Mouse (Mus musculus): ENCODE measurements around the gene Cemip. TPM values are rescaled to one million over a fixed set of nuclear protein-coding genes. Genes with fewer than 3 reads are reported as not detected.

Cemip gene
- 0.93 TPM for polyA plus RNA-seq (2014; fragmentation: Illumina TruSeq; extraction: RNeasy Lipid Tissue Mini Kit (QIAGEN cat#74804); ENCODE audit: low read depth, low replicate concordance)

DNA sequence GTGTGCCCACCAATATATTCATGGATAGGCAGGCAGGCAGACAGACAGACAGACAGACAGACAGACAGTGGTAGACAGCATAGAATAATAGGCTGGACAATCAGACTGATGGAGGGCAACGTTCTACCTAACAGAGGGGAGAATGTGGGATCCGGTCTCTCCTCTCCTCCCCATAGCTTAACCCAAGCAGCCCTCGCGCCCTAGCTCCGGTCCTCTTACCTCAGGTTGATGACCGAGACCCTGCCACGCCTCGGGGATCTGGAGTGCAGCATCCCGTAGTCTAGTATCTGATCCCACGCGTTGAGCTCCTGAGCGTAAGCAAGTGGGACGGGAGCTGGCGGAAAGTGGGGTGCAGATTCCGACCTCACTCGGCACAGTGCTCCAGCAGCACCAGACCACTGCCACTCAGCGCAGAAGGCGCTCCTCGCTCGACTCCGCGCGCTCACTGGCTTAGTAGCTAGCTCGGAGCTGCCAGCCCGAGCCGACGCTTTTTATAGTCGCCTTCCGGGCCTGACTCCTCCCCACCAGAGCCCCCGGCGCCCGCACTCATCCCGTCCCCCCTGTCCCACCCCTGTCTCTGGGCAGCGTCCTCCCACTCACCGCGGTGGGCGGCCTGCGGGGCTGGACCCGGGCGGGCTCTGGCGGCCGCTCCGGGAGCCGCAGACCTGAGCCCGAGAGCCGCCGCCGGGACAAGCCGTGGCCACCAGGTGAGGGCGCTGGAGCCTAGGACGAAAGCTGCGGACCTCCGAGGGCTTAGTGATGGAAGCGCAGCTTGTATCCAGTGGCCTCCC is at the start of gene Cemip:
Gene Cemip, minus strand, starts transcription at position 464 of the 791 bp plus-strand sequence.

DNA sequence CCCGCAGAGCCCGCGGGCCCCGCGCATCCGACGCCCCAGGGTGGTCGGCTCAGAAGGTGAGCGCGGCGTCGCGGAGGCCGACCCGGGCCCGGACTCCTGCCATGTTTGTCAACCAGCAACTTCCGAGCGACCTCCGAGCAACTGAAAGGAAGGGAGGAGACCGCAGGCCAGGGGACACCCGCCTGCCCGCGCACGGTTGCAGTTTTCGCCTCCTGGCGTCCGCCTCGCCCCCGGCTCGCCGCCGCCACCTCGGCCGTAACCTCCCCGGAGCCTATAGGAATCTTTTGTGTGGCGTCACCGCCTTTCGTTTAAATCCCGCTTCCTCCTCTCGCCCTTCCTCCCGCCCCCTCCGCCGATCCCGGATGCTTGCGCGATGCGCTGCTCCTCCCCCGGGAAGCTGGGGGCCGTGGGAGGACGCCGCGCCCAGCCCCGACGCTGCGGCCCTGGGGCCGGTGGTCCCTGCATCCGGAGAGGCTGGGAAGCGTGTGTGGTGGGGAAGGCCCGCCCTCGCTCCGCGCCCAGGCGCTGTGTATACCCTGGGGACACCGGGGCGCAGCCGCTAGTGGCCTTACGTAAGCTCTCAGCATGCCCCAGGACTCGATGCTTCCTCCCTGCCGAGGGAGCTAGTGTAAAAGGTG is 202.2 kb downstream of the Cemip start, which contains the start of the genes Tlnrd1 and Mesd:
Gene Tlnrd1, minus strand, starts transcription at position 285 of the 638 bp plus-strand sequence.
Gene Mesd, plus strand, starts transcription at position 446 of the 638 bp plus-strand sequence.

Other genes with a start within 250 kb of the Cemip start
- gene Tlnrd1, start 202.2 kb downstream of the Cemip start, polyA plus RNA-seq (2014; fragmentation: Illumina TruSeq; extraction: RNeasy Lipid Tissue Mini Kit (QIAGEN cat#74804); ENCODE audit: low read depth, low replicate concordance), result 6.9 TPM
- gene Mesd, start 202.0 kb downstream of the Cemip start, polyA plus RNA-seq (2014; fragmentation: Illumina TruSeq; extraction: RNeasy Lipid Tissue Mini Kit (QIAGEN cat#74804); ENCODE audit: low read depth, low replicate concordance), result 40.3 TPM
- 52.0 TPM for gene Abhd17c, start 65.4 kb upstream of the Cemip start, polyA plus RNA-seq (2014; fragmentation: Illumina TruSeq; extraction: RNeasy Lipid Tissue Mini Kit (QIAGEN cat#74804); ENCODE audit: low read depth, low replicate concordance)

Measured in adrenal gland, adult 10 weeks (tissue).